Mouse (Mus musculus): ENCODE data around the gene Ppp6r2.
A peak's percentile ranks its signal among the peaks of the same experiment; 100 is the strongest.

The Ppp6r2 gene

GRCm38 (mm10) chr15:89182328-89182741 lies 29.0 kb upstream of the Ppp6r2 start:
- no peak for DNase-seq (ENCODE audit: low read depth, low spot score)

- DNase-seq (ENCODE audit: low read depth, low spot score), result no peak
Measured at GRCm38 (mm10) chr15:89182842-89183241, 28.5 kb upstream of the Ppp6r2 start.

- no peak for DNase-seq (ENCODE audit: low read depth, low spot score)
Measured at GRCm38 (mm10) chr15:89184141-89184936, 27.0 kb upstream of the Ppp6r2 start.

- DNase-seq (ENCODE audit: low read depth, low spot score), result no peak
Measured at GRCm38 (mm10) chr15:89184937-89185227, 26.5 kb upstream of the Ppp6r2 start.

GRCm38 (mm10) chr15:89195261-89195681 lies 16.1 kb upstream of the Ppp6r2 start:
- DNase-seq (ENCODE audit: low read depth, low spot score), result no peak

- peak; percentile 79 for DNase-seq (ENCODE audit: low read depth, low spot score)
Measured at GRCm38 (mm10) chr15:89195690-89196312, 15.6 kb upstream of the Ppp6r2 start.

GRCm38 (mm10) chr15:89196313-89196706 lies 15.0 kb upstream of the Ppp6r2 start, which contains the start of gene Dennd6b:
TSS of gene Dennd6b (minus strand) at chr15:89196496.
- peak; percentile 93 for DNase-seq (ENCODE audit: low read depth, low spot score)

GRCm38 (mm10) chr15:89197056-89197455 lies 14.3 kb upstream of the Ppp6r2 start:
- DNase-seq (ENCODE audit: low read depth, low spot score), result no peak

GRCm38 (mm10) chr15:89207457-89207856 lies 3.9 kb upstream of the Ppp6r2 start:
- DNase-seq (ENCODE audit: low read depth, low spot score), result no peak

- peak; percentile 80 for DNase-seq (ENCODE audit: low read depth, low spot score)
Measured at GRCm38 (mm10) chr15:89209886-89210761, 1.2 kb upstream of the Ppp6r2 start.

GRCm38 (mm10) chr15:89211716-89212461 lies 536 bp downstream of the Ppp6r2 start:
- DNase-seq (ENCODE audit: low read depth, low spot score), result no peak

- DNase-seq (ENCODE audit: low read depth, low spot score), result no peak
Measured at GRCm38 (mm10) chr15:89212495-89212894, 1.1 kb downstream of the Ppp6r2 start.

- no peak for DNase-seq (ENCODE audit: low read depth, low spot score)
Measured at GRCm38 (mm10) chr15:89213517-89213916, 2.2 kb downstream of the Ppp6r2 start.

- DNase-seq (ENCODE audit: low read depth, low spot score), result no peak
Measured at GRCm38 (mm10) chr15:89214953-89215352, 3.6 kb downstream of the Ppp6r2 start.

- no peak for DNase-seq (ENCODE audit: low read depth, low spot score)
Measured at GRCm38 (mm10) chr15:89215611-89216233, 4.4 kb downstream of the Ppp6r2 start.

- DNase-seq (ENCODE audit: low read depth, low spot score), result no peak
Measured at GRCm38 (mm10) chr15:89233586-89233985, 22.2 kb downstream of the Ppp6r2 start.

GRCm38 (mm10) chr15:89234052-89234451 lies 22.7 kb downstream of the Ppp6r2 start:
- DNase-seq (ENCODE audit: low read depth, low spot score), result no peak

GRCm38 (mm10) chr15:89239751-89240392 lies 28.5 kb downstream of the Ppp6r2 start:
- no peak for DNase-seq (ENCODE audit: low read depth, low spot score)

- DNase-seq (ENCODE audit: low read depth, low spot score), result no peak
Measured at GRCm38 (mm10) chr15:89241025-89241424, 29.7 kb downstream of the Ppp6r2 start.

- DNase-seq (ENCODE audit: low read depth, low spot score), result no peak
Measured at GRCm38 (mm10) chr15:89249063-89249462, 37.7 kb downstream of the Ppp6r2 start.

- DNase-seq (ENCODE audit: low read depth, low spot score), result no peak
Measured at GRCm38 (mm10) chr15:89255330-89255729, 44.0 kb downstream of the Ppp6r2 start.

Data from embryo, embryonic 11.5 days (tissue).